Mouse (Mus musculus) small intestine, adult 2 months (tissue): ENCODE measurements around the gene Ap1g1. TPM values are rescaled to one million over a fixed set of nuclear protein-coding genes. Genes with fewer than 3 reads are reported as not detected.

Experiments used
- H3K27ac ChIP-seq: fragments of 200-500 bp; 2 replicates; pipeline ENCODE4 v1.5.1; 2012; ENCODE audit warnings: low read depth, low read length, control low read depth, inconsistent platforms; ENCODE audit not compliant: insufficient read depth
- H3K27me3 ChIP-seq: fragments of 200-500 bp; 2 replicates; pipeline ENCODE4 v1.6.1; 2012; ENCODE audit warnings: mild to moderate bottlenecking, moderate library complexity, low read length, inconsistent platforms; ENCODE audit not compliant: control insufficient read depth, insufficient read depth
- H3K36me3 ChIP-seq: fragments of 200-500 bp; 2 replicates; pipeline ENCODE4 v1.6.1; 2012; ENCODE audit warnings: mild to moderate bottlenecking, low read length, control low read depth, inconsistent platforms; ENCODE audit not compliant: control insufficient read depth, insufficient read depth
- H3K4me1 ChIP-seq: fragments of 200-500 bp; 2 replicates; pipeline ENCODE4 v1.6.1; 2012; ENCODE audit warnings: low read length, inconsistent platforms, mixed read lengths; ENCODE audit not compliant: control insufficient read depth, insufficient read depth, insufficient read length
- H3K4me3 ChIP-seq: fragments of 200-500 bp; 2 replicates; pipeline ENCODE4 v1.5.1; 2012; ENCODE audit warnings: low read depth, mild to moderate bottlenecking, control low read depth, inconsistent platforms, low read length, moderate library complexity
- CTCF ChIP-seq: fragments of 200-500 bp; IDR thresholded peaks from 2 replicates; pipeline ENCODE4 v1.5.1; 2012; ENCODE audit warnings: low read depth, mild to moderate bottlenecking, control low read depth, inconsistent platforms, low read length, moderate library complexity, mixed read lengths; ENCODE audit not compliant: insufficient replicate concordance, insufficient read length; ENCODE audit errors: extremely low read depth
- POLR2A ChIP-seq: fragments of 200-500 bp; IDR thresholded peaks from 2 replicates; pipeline ENCODE4 v1.6.1; 2012; ENCODE audit warnings: low read depth, mild to moderate bottlenecking, control low read depth, inconsistent platforms, low read length, moderate library complexity
- WGBS: fragments of 180-500 bp; shearing (Covaris S2); methylation state at CpG from one replicate; pipeline ENCODE4 v1.1.7; 2018; 5-methylcytosine and 5-hydroxymethylcytosine counted together
- polyA plus RNA-seq: library from polyadenylated mRNA; depleted of rRNA; stranded (reverse); fragments of >200 nt; gene quantifications from 2 replicates; pipeline ENCODE4 v1.2.3, GENCODE M21; 2012; rRNA removed

The Ap1g1 gene
- polyA plus RNA-seq = 11.3 and 18.8 TPM in 2 replicates

- Histone ChIP-seq H3K27me3 (no peaks in the 10 kb centered on the region), H3K4me1 (no peaks in the 10 kb centered on the region), H3K36me3 (no peaks in the 10 kb centered on the region), H3K4me3 (peak within 1 kb of the TSS; percentile 80), H3K27ac (peak within 1 kb of the TSS; percentile 83)
- TF ChIP-seq CTCF (no peak), POLR2A (0 out of 2 replicates have a peak, but pooled peaks have one; percentile 7)
- under 1% methylated on average over 63 of the region's 64 CpGs for WGBS
Observed at GRCm38 (mm10) chr8:109778280-109778977, at the start of gene Ap1g1. Gene Ap1g1, plus strand, starts transcription at chr8:109778554.

GRCm38 (mm10) chr8:109731012-109731411, 47.3 kb upstream of the Ap1g1 start:
- 80% methylated on average over 3 of the region's 3 CpGs for WGBS
- Histone ChIP-seq H3K27me3 (no peaks in the 10 kb centered on the region), H3K4me3 (no peak overlapping the region), H3K4me1 (no peaks in the 10 kb centered on the region), H3K36me3 (peaks cover 11% of the 10 kb centered on the region), H3K27ac (no peak overlapping the region)
- TF ChIP-seq POLR2A (no peak), CTCF (no peak)

GRCm38 (mm10) chr8:109734018-109734417, 44.3 kb upstream of the Ap1g1 start:
- TF ChIP-seq CTCF (no peak), POLR2A (no peak)
- Histone ChIP-seq H3K27ac (no peak overlapping the region), H3K4me3 (no peak overlapping the region), H3K36me3 (peaks cover 9% of the 10 kb centered on the region), H3K4me1 (peaks cover 6% of the 10 kb centered on the region; the same call in 1 of the 2 replicates), H3K27me3 (no peaks in the 10 kb centered on the region)
- WGBS = 85% methylated on average over 3 of the region's 3 CpGs

GRCm38 (mm10) chr8:109736819-109737218, 41.5 kb upstream of the Ap1g1 start:
- no peaks in the 10 kb centered on the region for H3K27me3 ChIP-seq
- no peak for TF ChIP-seq POLR2A
- no peak for TF ChIP-seq CTCF
- WGBS = 1% methylated on average over 8 of the region's 8 CpGs
- peaks cover 9% of the 10 kb centered on the region for H3K36me3 ChIP-seq
- H3K4me3 ChIP-seq = peak overlapping the region; percentile 93
- no peak overlapping the region for H3K27ac ChIP-seq
- H3K4me1 ChIP-seq = peaks cover 6% of the 10 kb centered on the region; the same call in 1 of the 2 replicates

GRCm38 (mm10) chr8:109737237-109738048, 40.9 kb upstream of the Ap1g1 start, which contains the start of gene Atxn1l:
Gene Atxn1l, minus strand, starts transcription at chr8:109737739.
- WGBS = under 1% methylated on average over 59 of the region's 59 CpGs
- Histone ChIP-seq H3K27ac (0 out of 2 replicates have a peak within 1 kb of the TSS, but pooled peaks have one; percentile 5), H3K27me3 (no peaks in the 10 kb centered on the region), H3K4me3 (peak within 1 kb of the TSS; percentile 93), H3K36me3 (peaks cover 8% of the 10 kb centered on the region), H3K4me1 (peaks cover 6% of the 10 kb centered on the region; the same call in 1 of the 2 replicates)
- TF ChIP-seq POLR2A = peak; percentile 12
- peak; percentile 61; the same call in 1 of the 2 replicates for TF ChIP-seq CTCF

- WGBS = 88% methylated on average over 1 of the region's 1 CpGs
- TF ChIP-seq CTCF (no peak), POLR2A (no peak)
- peaks cover 3% of the 10 kb centered on the region for H3K36me3 ChIP-seq
- H3K4me3 ChIP-seq = no peak overlapping the region
- H3K4me1 ChIP-seq = peaks cover 6% of the 10 kb centered on the region; the same call in 1 of the 2 replicates
- no peak overlapping the region for H3K27ac ChIP-seq
- H3K27me3 ChIP-seq = no peaks in the 10 kb centered on the region
Observed at GRCm38 (mm10) chr8:109738049-109738380, 40.3 kb upstream of the Ap1g1 start.
